Mouse (Mus musculus): ENCODE results near the gene Plxnc1. TPM values are rescaled to one million over a fixed set of nuclear protein-coding genes. Genes with fewer than 3 reads are reported as not detected.
A peak's percentile ranks its signal among the peaks of the same experiment; 100 is the strongest.

Gene Plxnc1
- polyA plus RNA-seq, 1 experiment, result 1.3 TPM

- peak; percentile 30 for TF ChIP-seq CTCF (IDR thresholded peaks at IDR 0.05; ENCODE audit: low read depth, low read length)
- TF ChIP-seq POLR2A (IDR thresholded peaks at IDR 0.05; ENCODE audit: insufficient read depth, low read length), result no peak
- TF ChIP-seq EP300 (IDR thresholded peaks at IDR 0.05; ENCODE audit: insufficient read depth, low read depth, low read length), result no peak
- H3K4me1 ChIP-seq (ENCODE audit: control insufficient read depth, insufficient read depth, low read length), result no peaks in the 10 kb centered on the region
- H3K36me3 ChIP-seq (ENCODE audit: control insufficient read depth, insufficient read depth, low read length, poor library complexity, severe bottlenecking), result no peaks in the 10 kb centered on the region
- H3K27me3 ChIP-seq (ENCODE audit: control insufficient read depth, insufficient read depth, low read length, poor library complexity, severe bottlenecking), result peaks cover 16% of the 10 kb centered on the region
- peak overlapping the region; percentile 91 for H3K9ac ChIP-seq (ENCODE audit: low read depth, poor library complexity, severe bottlenecking)
- no peak overlapping the region for H3K27ac ChIP-seq (ENCODE audit: insufficient read depth, low read length)
- H3K9me3 ChIP-seq (replicated peaks; ENCODE audit: control insufficient read depth, insufficient read depth, low read length, poor library complexity, severe bottlenecking), result no peaks in the 10 kb centered on the region
- peak overlapping the region; percentile 78 for H3K4me3 ChIP-seq (ENCODE audit: low read depth, low read length)
Observed at GRCm38 (mm10) chr10:94943846-94944690, 567 bp downstream of the Plxnc1 start.

- H3K9me3 ChIP-seq (replicated peaks; ENCODE audit: control insufficient read depth, insufficient read depth, low read length, poor library complexity, severe bottlenecking), result no peaks in the 10 kb centered on the region
- peaks cover 16% of the 10 kb centered on the region for H3K27me3 ChIP-seq (ENCODE audit: control insufficient read depth, insufficient read depth, low read length, poor library complexity, severe bottlenecking)
- TF ChIP-seq CTCF (IDR thresholded peaks at IDR 0.05; ENCODE audit: low read depth, low read length), result no peak
- no peak for TF ChIP-seq POLR2A (IDR thresholded peaks at IDR 0.05; ENCODE audit: insufficient read depth, low read length)
- no peak for TF ChIP-seq EP300 (IDR thresholded peaks at IDR 0.05; ENCODE audit: insufficient read depth, low read depth, low read length)
- peak overlapping the region; percentile 91 for H3K9ac ChIP-seq (ENCODE audit: low read depth, poor library complexity, severe bottlenecking)
- no peaks in the 10 kb centered on the region for H3K4me1 ChIP-seq (ENCODE audit: control insufficient read depth, insufficient read depth, low read length)
- H3K4me3 ChIP-seq (ENCODE audit: low read depth, low read length), result peak overlapping the region; percentile 78
- H3K36me3 ChIP-seq (ENCODE audit: control insufficient read depth, insufficient read depth, low read length, poor library complexity, severe bottlenecking), result no peaks in the 10 kb centered on the region
- no peak overlapping the region for H3K27ac ChIP-seq (ENCODE audit: insufficient read depth, low read length)
Observed at GRCm38 (mm10) chr10:94943401-94943845, 1.2 kb downstream of the Plxnc1 start.

GRCm38 (mm10) chr10:94942449-94943041 is 2.1 kb downstream of the Plxnc1 start:
- TF ChIP-seq POLR2A (IDR thresholded peaks at IDR 0.05; ENCODE audit: insufficient read depth, low read length) (no peak), CTCF (IDR thresholded peaks at IDR 0.05; ENCODE audit: low read depth, low read length) (no peak), EP300 (IDR thresholded peaks at IDR 0.05; ENCODE audit: insufficient read depth, low read depth, low read length) (no peak)
- Histone ChIP-seq H3K27me3 (ENCODE audit: control insufficient read depth, insufficient read depth, low read length, poor library complexity, severe bottlenecking) (peaks cover 16% of the 10 kb centered on the region), H3K4me3 (ENCODE audit: low read depth, low read length) (0 out of 2 replicates have a peak overlapping the region, but pooled peaks have one; percentile 2), H3K27ac (ENCODE audit: insufficient read depth, low read length) (no peak overlapping the region), H3K4me1 (ENCODE audit: control insufficient read depth, insufficient read depth, low read length) (no peaks in the 10 kb centered on the region), H3K36me3 (ENCODE audit: control insufficient read depth, insufficient read depth, low read length, poor library complexity, severe bottlenecking) (no peaks in the 10 kb centered on the region), H3K9ac (ENCODE audit: low read depth, poor library complexity, severe bottlenecking) (no peak overlapping the region), H3K9me3 (replicated peaks; ENCODE audit: control insufficient read depth, insufficient read depth, low read length, poor library complexity, severe bottlenecking) (no peaks in the 10 kb centered on the region)

GRCm38 (mm10) chr10:94941551-94941950 is 3.1 kb downstream of the Plxnc1 start:
- Histone ChIP-seq H3K9me3 (replicated peaks; ENCODE audit: control insufficient read depth, insufficient read depth, low read length, poor library complexity, severe bottlenecking) (no peaks in the 10 kb centered on the region), H3K27me3 (ENCODE audit: control insufficient read depth, insufficient read depth, low read length, poor library complexity, severe bottlenecking) (peaks cover 16% of the 10 kb centered on the region), H3K27ac (ENCODE audit: insufficient read depth, low read length) (no peak overlapping the region), H3K36me3 (ENCODE audit: control insufficient read depth, insufficient read depth, low read length, poor library complexity, severe bottlenecking) (no peaks in the 10 kb centered on the region), H3K9ac (ENCODE audit: low read depth, poor library complexity, severe bottlenecking) (no peak overlapping the region), H3K4me3 (ENCODE audit: low read depth, low read length) (no peak overlapping the region), H3K4me1 (ENCODE audit: control insufficient read depth, insufficient read depth, low read length) (no peaks in the 10 kb centered on the region)
- TF ChIP-seq CTCF (IDR thresholded peaks at IDR 0.05; ENCODE audit: low read depth, low read length), result no peak
- no peak for TF ChIP-seq POLR2A (IDR thresholded peaks at IDR 0.05; ENCODE audit: insufficient read depth, low read length)
- TF ChIP-seq EP300 (IDR thresholded peaks at IDR 0.05; ENCODE audit: insufficient read depth, low read depth, low read length), result no peak

- H3K4me3 ChIP-seq (ENCODE audit: low read depth, low read length), result no peak overlapping the region
- peaks cover 16% of the 10 kb centered on the region for H3K27me3 ChIP-seq (ENCODE audit: control insufficient read depth, insufficient read depth, low read length, poor library complexity, severe bottlenecking)
- H3K4me1 ChIP-seq (ENCODE audit: control insufficient read depth, insufficient read depth, low read length), result no peaks in the 10 kb centered on the region
- no peak for TF ChIP-seq CTCF (IDR thresholded peaks at IDR 0.05; ENCODE audit: low read depth, low read length)
- no peak for TF ChIP-seq EP300 (IDR thresholded peaks at IDR 0.05; ENCODE audit: insufficient read depth, low read depth, low read length)
- no peak for TF ChIP-seq POLR2A (IDR thresholded peaks at IDR 0.05; ENCODE audit: insufficient read depth, low read length)
- no peak overlapping the region for H3K27ac ChIP-seq (ENCODE audit: insufficient read depth, low read length)
- H3K9me3 ChIP-seq (replicated peaks; ENCODE audit: control insufficient read depth, insufficient read depth, low read length, poor library complexity, severe bottlenecking), result no peaks in the 10 kb centered on the region
- H3K36me3 ChIP-seq (ENCODE audit: control insufficient read depth, insufficient read depth, low read length, poor library complexity, severe bottlenecking), result no peaks in the 10 kb centered on the region
- no peak overlapping the region for H3K9ac ChIP-seq (ENCODE audit: low read depth, poor library complexity, severe bottlenecking)
Observed at GRCm38 (mm10) chr10:94940786-94941185, 3.8 kb downstream of the Plxnc1 start.

GRCm38 (mm10) chr10:94940061-94940460 is 4.6 kb downstream of the Plxnc1 start:
- no peak for TF ChIP-seq POLR2A (IDR thresholded peaks at IDR 0.05; ENCODE audit: insufficient read depth, low read length)
- TF ChIP-seq EP300 (IDR thresholded peaks at IDR 0.05; ENCODE audit: insufficient read depth, low read depth, low read length), result no peak
- TF ChIP-seq CTCF (IDR thresholded peaks at IDR 0.05; ENCODE audit: low read depth, low read length), result no peak
- H3K36me3 ChIP-seq (ENCODE audit: control insufficient read depth, insufficient read depth, low read length, poor library complexity, severe bottlenecking), result no peaks in the 10 kb centered on the region
- H3K9ac ChIP-seq (ENCODE audit: low read depth, poor library complexity, severe bottlenecking), result no peak overlapping the region
- H3K27ac ChIP-seq (ENCODE audit: insufficient read depth, low read length), result no peak overlapping the region
- H3K9me3 ChIP-seq (replicated peaks; ENCODE audit: control insufficient read depth, insufficient read depth, low read length, poor library complexity, severe bottlenecking), result no peaks in the 10 kb centered on the region
- H3K4me3 ChIP-seq (ENCODE audit: low read depth, low read length), result no peak overlapping the region
- peaks cover 11% of the 10 kb centered on the region for H3K27me3 ChIP-seq (ENCODE audit: control insufficient read depth, insufficient read depth, low read length, poor library complexity, severe bottlenecking)
- no peaks in the 10 kb centered on the region for H3K4me1 ChIP-seq (ENCODE audit: control insufficient read depth, insufficient read depth, low read length)
